ENCODE assay signal across 8 mouse cellular contexts in genomic region chr8:114441616-114442015, GRCm38 (mm10). TPM values are rescaled to one million over a fixed set of nuclear protein-coding genes. Genes with fewer than 3 reads are reported as not detected.
A peak's percentile ranks its signal among the peaks of the same experiment; 100 is the strongest.
DNase-seq lines count a peak whose midpoint lies in the region; ATAC-seq lines count a peak whose summit lies in the region.

No protein-coding gene starts in this region.

- no peak for ATAC-seq in erythroid progenitor cell, adult 5-6 weeks (replicated peaks; ENCODE audit: low FRiP score, poor library complexity, severe bottlenecking)

- peak; percentile 44 for DNase-seq in embryo, embryonic 10 days (ENCODE audit: low spot score)
- DNase-seq in embryo, embryonic 9.5 days (ENCODE audit: extremely low spot score) = no peak
- DNase-seq in right cerebral cortex, postnatal 14 days = peak; percentile 31
- no peak for DNase-seq in right cerebral cortex, postnatal 10 days (ENCODE audit: low spot score in 2 of 2)
- DNase-seq in induced T-regulatory cell, adult 2 months (ENCODE audit: low read depth) = peak; percentile 85
- peak; percentile 75 for DNase-seq in splenic B cell, adult 2 months (ENCODE audit: low read depth, low spot score)
- no peak for DNase-seq in ovary, postnatal 10 days (ENCODE audit: low spot score)

- H3K27me3 ChIP-seq in splenic B cell, adult 2 months (ENCODE audit: control insufficient read depth, insufficient read depth, low read length, poor library complexity, severe bottlenecking) = no peaks in the 10 kb centered on the region

- H3K36me3 ChIP-seq in splenic B cell, adult 2 months (ENCODE audit: control insufficient read depth, insufficient read depth, low read length, poor library complexity, severe bottlenecking) = no peaks in the 10 kb centered on the region

RNA-seq across cellular contexts. Expression of gene Wwox, which starts 2.2 kb away (rescaled TPM):
- total RNA-seq in erythroid progenitor cell, adult 5-6 weeks (2015; ENCODE audit: low replicate concordance) = 3.2 and 3.8 TPM in 2 replicates
- total RNA-seq in erythroid progenitor cell, adult 5-6 weeks (2017; ENCODE audit: low replicate concordance) = 3.9 and 11.2 TPM in 2 replicates

RNA-seq across cellular contexts. Expression of gene Clec3a, which starts 23.7 kb away (rescaled TPM):
- total RNA-seq in erythroid progenitor cell, adult 5-6 weeks (2015; ENCODE audit: low replicate concordance) = not detected in 2 replicates
- total RNA-seq in erythroid progenitor cell, adult 5-6 weeks (2017; ENCODE audit: low replicate concordance) = not detected in 2 replicates

Comparison
In these comparisons a context has a peak if more than half of its experiments do, and no peak if none do; other contexts are left out.
1. DNase-seq: peak in embryo, embryonic 10 days (single experiment), right cerebral cortex, postnatal 14 days (single experiment), induced T-regulatory cell, adult 2 months (single experiment) and splenic B cell, adult 2 months (single experiment); none in embryo, embryonic 9.5 days (single experiment), right cerebral cortex, postnatal 10 days (0 of 2) and ovary, postnatal 10 days (single experiment).